Mouse (Mus musculus) cortical plate, adult 2 months (tissue): ENCODE measurements around the gene Phox2b.

Experiments
- CTCF ChIP-seq: fragments of 200-500 bp; IDR thresholded peaks from 2 replicates; pipeline ENCODE4 v1.5.1; 2011; ENCODE audit warnings: mild to moderate bottlenecking, control low read depth, low read length; ENCODE audit not compliant: insufficient read depth; ENCODE audit errors: extremely low read depth
- POLR2A ChIP-seq: fragments of 200-500 bp; IDR thresholded peaks from 2 replicates; pipeline ENCODE4 v1.6.1; 2011; ENCODE audit warnings: mild to moderate bottlenecking, low read length, control low read depth; ENCODE audit not compliant: insufficient read depth; ENCODE audit errors: extremely low read depth

DNA sequence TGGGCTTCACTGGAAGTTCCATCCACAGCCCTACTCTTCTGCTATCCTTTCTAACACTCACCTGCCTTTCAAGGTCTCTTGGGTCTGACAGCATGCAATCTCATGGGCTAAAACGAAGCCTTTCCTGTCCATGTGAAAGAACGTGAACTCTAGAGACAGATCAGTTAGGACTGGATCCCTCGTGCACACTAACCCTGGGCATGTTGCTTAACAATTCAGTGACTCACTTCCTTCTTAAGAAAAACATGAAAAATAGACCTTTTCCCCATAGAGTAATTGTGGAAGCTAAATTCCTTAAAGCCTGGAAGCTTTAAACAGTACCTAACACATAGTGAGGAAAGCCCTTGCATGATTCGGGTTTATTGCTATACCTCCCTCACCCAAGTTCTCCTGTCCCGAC, 8.2 kb downstream of the Phox2b start:
- TF ChIP-seq POLR2A = no peak
- no peak for TF ChIP-seq CTCF
